Mouse (Mus musculus) left cerebral cortex, postnatal 10 days (tissue): ENCODE data around the gene Vmn1r68. TPM values are rescaled to one million over a fixed set of nuclear protein-coding genes. Genes with fewer than 3 reads are reported as not detected.

ENCODE experiments used
- DNase-seq, 2 experiments: peaks; one replicate each; pipeline ENCODE4 v3.0.0; 2021 to 2022; ENCODE audit warnings: low spot score in 2 of 2, mixed read lengths in 1 of 2; ENCODE audit errors: extremely low spot score in 1 of 2
- intact Hi-C: fragments of 180-260 bp; cut with DNase I; formaldehyde crosslinking; loops from one replicate; pipeline ENCODE4 v1.15.1; 2025
- total RNA-seq, 2 experiments: library from RNA; stranded (reverse); gene quantifications; 2 replicates each; pipeline ENCODE4 v1.2.3; 2021

Vmn1r68 gene
- not detected for total RNA-seq

GRCm38 (mm10) chr7:10558385-10558784 is at the start of gene Vmn1r68:
Vmn1r68 (minus strand) TSS chr7:10558485.
- no peak for DNase-seq
- intact Hi-C loops: no loop called here

GRCm38 (mm10) chr7:10495578-10495977 is 62.7 kb downstream of the Vmn1r68 start:
- DNase-seq: peak in 1 of 2 experiments; percentile 15
- intact Hi-C loops: no loop called here

GRCm38 (mm10) chr7:10494786-10495521 is 63.3 kb downstream of the Vmn1r68 start, which contains the start of gene Zik1:
Zik1 (minus strand) TSS chr7:10495394.
- intact Hi-C loops: no loop called here

GRCm38 (mm10) chr7:10480588-10481233 is 77.6 kb downstream of the Vmn1r68 start:
- intact Hi-C loops: no loop called here

More at GRCm38 (mm10) chr7:10494786-10495521, 63.3 kb downstream of the Vmn1r68 start, which contains the start of gene Zik1:
- peak; percentile 76 to 82 for DNase-seq

GRCm38 (mm10) chr7:10479813-10480212 is 78.5 kb downstream of the Vmn1r68 start:
- intact Hi-C loops: no loop called here
- no peak for DNase-seq

More at GRCm38 (mm10) chr7:10480588-10481233, 77.6 kb downstream of the Vmn1r68 start:
- DNase-seq: peak; percentile 20 to 48

- DNase-seq: peak in 1 of 2 experiments; percentile 5
- intact Hi-C loops: no loop called here
Observed at GRCm38 (mm10) chr7:10458166-10458565, 100.1 kb downstream of the Vmn1r68 start.

Other genes starting within 250 kb of the Vmn1r68 start
- not detected for gene Vmn1r67, start 115.2 kb downstream of the Vmn1r68 start, total RNA-seq
- 10 to 100 TPM; 16.9 to 17.2 TPM for gene Zik1, start 63.1 kb downstream of the Vmn1r68 start, total RNA-seq
- not detected for gene Vmn1r69, start 55.2 kb upstream of the Vmn1r68 start, total RNA-seq
- not detected for gene Vmn1r70, start 73.0 kb upstream of the Vmn1r68 start, total RNA-seq
- not detected for gene Nlrp4b, start 129.3 kb upstream of the Vmn1r68 start, total RNA-seq
- gene Vmn1r71, start 195.9 kb upstream of the Vmn1r68 start, total RNA-seq: not detected